Mouse (Mus musculus) midbrain, postnatal 0 days (tissue): ENCODE data around the gene Ces3a. TPM values are rescaled to one million over a fixed set of nuclear protein-coding genes. Genes with fewer than 3 reads are reported as not detected.

Experiments
- ATAC-seq: fragments of 200-750 bp; cut with Nextera tagmentation; 2 replicates; pipeline ENCODE4 v1.8.0; 2017; ENCODE audit warnings: moderate number of reproducible peaks, mild to moderate bottlenecking, moderate TSS enrichment, moderate library complexity; ENCODE audit not compliant: low FRiP score
- DNase-seq: peaks from one replicate; pipeline ENCODE4 v3.0.0-alpha.2; 2015; ENCODE audit warnings: low spot score
- H3K27ac ChIP-seq: fragments of 300-500 bp; sonication (generic); 2 replicates; pipeline ENCODE4 v1.5.1; 2014; ENCODE audit warnings: low read depth, mild to moderate bottlenecking, low read length, mixed read lengths
- H3K27me3 ChIP-seq: fragments of 300-500 bp; sonication (generic); 2 replicates; pipeline ENCODE4 v1.6.1; 2014; ENCODE audit warnings: low read length, control low read depth, mixed read lengths; ENCODE audit not compliant: insufficient read depth
- H3K36me3 ChIP-seq: fragments of 300-500 bp; sonication (generic); 2 replicates; pipeline ENCODE4 v1.6.1; 2014; ENCODE audit warnings: low read length, control low read depth, mixed read lengths; ENCODE audit not compliant: insufficient read depth
- H3K4me1 ChIP-seq: fragments of 300-500 bp; sonication (generic); 2 replicates; pipeline ENCODE4 v1.6.1; 2014; ENCODE audit warnings: mild to moderate bottlenecking, control low read depth, antibody characterized with exemption, low read length, mixed read lengths; ENCODE audit not compliant: insufficient read depth
- H3K4me2 ChIP-seq: fragments of 300-500 bp; sonication (generic); 2 replicates; pipeline ENCODE4 v1.6.1; 2014; ENCODE audit warnings: low read depth, mild to moderate bottlenecking, low read length, mixed read lengths; ENCODE audit not compliant: poor library complexity, severe bottlenecking
- H3K4me3 ChIP-seq: fragments of 300-500 bp; sonication (generic); 2 replicates; pipeline ENCODE4 v1.5.1; 2014; ENCODE audit warnings: low read depth, mild to moderate bottlenecking, low read length, moderate library complexity
- H3K9ac ChIP-seq: fragments of 300-500 bp; sonication (generic); replicated peaks from 2 replicates; pipeline ENCODE4 v1.6.1; 2014; ENCODE audit warnings: mild to moderate bottlenecking, low read length, moderate library complexity, mixed read lengths; ENCODE audit not compliant: poor library complexity, severe bottlenecking
- H3K9me3 ChIP-seq: fragments of 300-500 bp; sonication (generic); 2 replicates; pipeline ENCODE4 v1.6.1; 2016; ENCODE audit warnings: low read length, control low read depth
- CTCF ChIP-seq: IDR thresholded peaks from 2 replicates; pipeline ENCODE4 v1.5.1; 2016; ENCODE audit warnings: antibody characterized with exemption, mild to moderate bottlenecking
- WGBS: fragments of 180-500 bp; shearing (Covaris S2); extraction: QIAGEN DNeasy Blood & Tissue Kit; methylation state at CpG from one replicate; pipeline ENCODE4 v1.1.7; 2014; 5-methylcytosine and 5-hydroxymethylcytosine counted together
- polyA plus RNA-seq: library from polyadenylated mRNA; unstranded; fragments of >200 nt; fragmentation: Nextera tagmentation; extraction: Ambion mirVana; gene quantifications from 2 replicates; pipeline ENCODE4 v1.2.1, GENCODE M21; 2015
- total RNA-seq: library from RNA; depleted of rRNA; stranded (reverse); fragments of >200 nt; gene quantifications from 2 replicates; pipeline ENCODE4 v1.2.3, GENCODE M21; 2014

Gene Ces3a
- total and polyA plus RNA-seq, 2 experiments from 2014 or later, result not detected

- 95% methylated on average over 1 of the region's 1 CpGs for WGBS
- ATAC-seq (no peak), DNase-seq (no peak)
- no peak overlapping the region for H3K27ac ChIP-seq
- no peak for TF ChIP-seq CTCF
- no peaks in the 10 kb centered on the region for H3K4me1 ChIP-seq
- H3K9ac ChIP-seq, result no peak overlapping the region
- no peaks in the 10 kb centered on the region for H3K36me3 ChIP-seq
- H3K4me3 ChIP-seq, result no peak overlapping the region
- no peaks in the 10 kb centered on the region for H3K27me3 ChIP-seq
- H3K4me2 ChIP-seq, result no peak overlapping the region
- H3K9me3 ChIP-seq, result no peaks in the 10 kb centered on the region
These were observed 26.4 kb upstream of the Ces3a start for GRCm38 (mm10) chr8:105021954-105022353.

- 60% methylated on average over 1 of the region's 1 CpGs for WGBS
These were observed 25.3 kb upstream of the Ces3a start for GRCm38 (mm10) chr8:105023087-105023486.

GRCm38 (mm10) chr8:105025050-105025449, 23.4 kb upstream of the Ces3a start:
- Histone ChIP-seq H3K27ac (no peak overlapping the region), H3K9ac (no peak overlapping the region), H3K4me2 (no peak overlapping the region), H3K9me3 (no peaks in the 10 kb centered on the region), H3K4me1 (no peaks in the 10 kb centered on the region), H3K36me3 (no peaks in the 10 kb centered on the region), H3K4me3 (no peak overlapping the region), H3K27me3 (no peaks in the 10 kb centered on the region)
- DNase-seq (peak; percentile 1), ATAC-seq (no peak)
- 0 out of 2 replicates have a peak, but pooled peaks have one; percentile 22 for TF ChIP-seq CTCF
- WGBS, result 64% methylated on average over 2 of the region's 2 CpGs

More at GRCm38 (mm10) chr8:105023087-105023486, 25.3 kb upstream of the Ces3a start:
- no peak for ATAC-seq
- TF ChIP-seq CTCF, result no peak
- Histone ChIP-seq H3K4me1 (no peaks in the 10 kb centered on the region), H3K36me3 (no peaks in the 10 kb centered on the region), H3K27ac (no peak overlapping the region), H3K4me2 (no peak overlapping the region), H3K9ac (no peak overlapping the region), H3K9me3 (no peaks in the 10 kb centered on the region), H3K4me3 (no peak overlapping the region), H3K27me3 (no peaks in the 10 kb centered on the region)
- peak; percentile 10 for DNase-seq

- Histone ChIP-seq H3K36me3 (no peaks in the 10 kb centered on the region), H3K4me3 (no peak overlapping the region), H3K4me2 (no peak overlapping the region), H3K27ac (no peak overlapping the region), H3K4me1 (no peaks in the 10 kb centered on the region), H3K9me3 (no peaks in the 10 kb centered on the region), H3K9ac (no peak overlapping the region), H3K27me3 (no peaks in the 10 kb centered on the region)
- 82% methylated on average over 1 of the region's 1 CpGs for WGBS
- no peak for TF ChIP-seq CTCF
- ATAC-seq (no peak), DNase-seq (no peak)
These were observed 4.9 kb upstream of the Ces3a start for GRCm38 (mm10) chr8:105043510-105043909.

GRCm38 (mm10) chr8:105045824-105046401, 2.5 kb upstream of the Ces3a start:
- no peak for ATAC-seq
- H3K9me3 ChIP-seq, result no peaks in the 10 kb centered on the region
- no peak overlapping the region for H3K9ac ChIP-seq
- no peak for TF ChIP-seq CTCF
- no peak overlapping the region for H3K27ac ChIP-seq
- no peak for DNase-seq
- WGBS, result 89% methylated on average over 3 of the region's 3 CpGs
- no peaks in the 10 kb centered on the region for H3K36me3 ChIP-seq
- no peak overlapping the region for H3K4me2 ChIP-seq
- H3K4me1 ChIP-seq, result no peaks in the 10 kb centered on the region
- H3K4me3 ChIP-seq, result no peak overlapping the region
- H3K27me3 ChIP-seq, result no peaks in the 10 kb centered on the region

GRCm38 (mm10) chr8:105056211-105056610, 7.8 kb downstream of the Ces3a start:
- Histone ChIP-seq H3K4me1 (no peaks in the 10 kb centered on the region), H3K9ac (no peak overlapping the region), H3K36me3 (no peaks in the 10 kb centered on the region), H3K27ac (no peak overlapping the region), H3K4me3 (no peak overlapping the region), H3K9me3 (no peaks in the 10 kb centered on the region), H3K4me2 (no peak overlapping the region), H3K27me3 (no peaks in the 10 kb centered on the region)
- TF ChIP-seq CTCF, result no peak
- ATAC-seq (no peak), DNase-seq (no peak)
- 92% methylated on average over 4 of the region's 4 CpGs for WGBS
